Mouse (Mus musculus): ENCODE measurements around the gene Alms1. TPM values are rescaled to one million over a fixed set of nuclear protein-coding genes. Genes with fewer than 3 reads are reported as not detected.
"Not testable (repeated sequence)": the region's sequence is repeated elsewhere in the genome, so short reads cannot be mapped to it uniquely, and the experiment has no call there.

The Alms1 gene
- polyA plus RNA-seq, 1 experiment from 2014 or later, result 1.5 TPM

- H3K27me3 ChIP-seq; H3K27ac ChIP-seq (replicated peaks); H3K4me2 ChIP-seq; H3K4me1 ChIP-seq (replicated peaks); ATAC-seq (ENCODE audit: insufficient read depth); H3K9me3 ChIP-seq (replicated peaks); H3K4me3 ChIP-seq (replicated peaks); H3K36me3 ChIP-seq (replicated peaks); H3K9ac ChIP-seq: not testable (repeated sequence)
- WGBS (ENCODE audit: insufficient replicate concordance), result 70% methylated on average over 10 of the region's 10 CpGs
Measured at GRCm38 (mm10) chr6:85713105-85713504, 125.8 kb downstream of the Alms1 start, which contains the start of gene Nat8f7. Gene Nat8f7, minus strand, starts transcription at chr6:85713205.

Small RNA genes within 50 kb of the gene (microRNA-seq; reads per million reads assigned to microRNA genes)
- gene Gm27317, result not detected

Other genes with a start within 250 kb of the Alms1 start
- gene Rab11fip5, start 212.9 kb upstream of the Alms1 start, polyA plus RNA-seq (2015; fragmentation: Nextera tagmentation; extraction: Ambion mirVana), result 0.86 and 1.3 TPM in 2 replicates
- not detected in 2 replicates for gene Noto, start 163.6 kb upstream of the Alms1 start, polyA plus RNA-seq (2015; fragmentation: Nextera tagmentation; extraction: Ambion mirVana)
- gene Smyd5, start 155.5 kb upstream of the Alms1 start, polyA plus RNA-seq (2015; fragmentation: Nextera tagmentation; extraction: Ambion mirVana), result 20.1 and 21.4 TPM in 2 replicates
- 260 and 270 TPM in 2 replicates for gene Cct7, start 136.0 kb upstream of the Alms1 start, polyA plus RNA-seq (2015; fragmentation: Nextera tagmentation; extraction: Ambion mirVana)
- gene Pradc1, start 135.6 kb upstream of the Alms1 start, polyA plus RNA-seq (2015; fragmentation: Nextera tagmentation; extraction: Ambion mirVana), result 25.7 and 26.8 TPM in 2 replicates
- not detected in 2 replicates for gene Fbxo41, start 84.5 kb upstream of the Alms1 start, polyA plus RNA-seq (2015; fragmentation: Nextera tagmentation; extraction: Ambion mirVana)
- gene Egr4, start 73.9 kb upstream of the Alms1 start, polyA plus RNA-seq (2015; fragmentation: Nextera tagmentation; extraction: Ambion mirVana), result not detected in 2 replicates
- gene Nat8f7, start 125.7 kb downstream of the Alms1 start, polyA plus RNA-seq (2015; fragmentation: Nextera tagmentation; extraction: Ambion mirVana), result not detected in 2 replicates
- not detected in 2 replicates for gene Nat8f3, start 178.2 kb downstream of the Alms1 start, polyA plus RNA-seq (2015; fragmentation: Nextera tagmentation; extraction: Ambion mirVana)
- not detected in 2 replicates for gene Nat8f6, start 233.4 kb downstream of the Alms1 start, polyA plus RNA-seq (2015; fragmentation: Nextera tagmentation; extraction: Ambion mirVana)
- not detected in 2 replicates for gene Nat8f5, start 233.4 kb downstream of the Alms1 start, polyA plus RNA-seq (2015; fragmentation: Nextera tagmentation; extraction: Ambion mirVana)
- 0.08 TPM in 1 of 2 replicates, not detected in the other for gene Nat8, start 244.6 kb downstream of the Alms1 start, polyA plus RNA-seq (2015; fragmentation: Nextera tagmentation; extraction: Ambion mirVana)